Mouse (Mus musculus) heart, adult 8-10 months (tissue): ENCODE data around the gene Adad1. TPM values are rescaled to one million over a fixed set of nuclear protein-coding genes. Genes with fewer than 3 reads are reported as not detected.

Experiments
- DNase-seq: peaks from one replicate; pipeline ENCODE4 v3.0.0; 2022; ENCODE audit warnings: low spot score
- total RNA-seq, 4 experiments: library from RNA; stranded (reverse); gene quantifications; 2 replicates each; pipeline ENCODE4 v1.2.4; 2022

Gene Adad1
- total RNA-seq, 4 experiments from 2014 or later, result not detected

DNA sequence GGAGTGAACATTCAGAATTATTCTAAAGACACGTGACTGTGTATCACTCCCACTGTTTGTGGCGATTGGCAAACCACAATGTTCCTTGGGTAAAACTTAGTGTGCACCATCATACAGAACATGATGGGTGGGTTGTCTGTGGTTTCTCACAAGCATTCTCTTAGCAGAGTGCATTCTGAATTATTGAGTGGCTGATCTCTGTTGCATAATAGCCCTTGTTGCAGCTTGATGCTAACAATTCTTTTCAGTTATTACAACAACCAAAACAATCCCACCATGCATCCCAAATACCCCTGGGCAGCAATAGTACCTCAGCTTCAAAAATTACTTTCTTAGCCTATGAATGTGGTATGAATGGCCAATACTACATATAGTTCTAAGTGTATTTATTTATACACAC lies 106.0 kb downstream of the Adad1 start:
- DNase-seq, result no peak

Other genes starting within 250 kb of the Adad1 start
- 10 to 100 TPM; 44.8 to 53.5 (median 46.3) TPM for gene 4932438A13Rik, start 200.4 kb upstream of the Adad1 start, total RNA-seq
- not detected for gene Il2, start 62.4 kb downstream of the Adad1 start, total RNA-seq
- gene Il21, start 169.1 kb downstream of the Adad1 start, total RNA-seq, result not detected
- 1 to 10 TPM in 3 of 4 experiments, under 1 TPM in 1; 0.52 to 1.2 (median 1.1) TPM for gene Bbs12, start 249.0 kb downstream of the Adad1 start, total RNA-seq
- gene Cetn4, start 249.2 kb downstream of the Adad1 start, total RNA-seq, result 1 to 10 TPM in 1 of 4 experiments, under 1 TPM in 3; 0.52 to 1.1 (median 0.61) TPM